10 mouse cellular contexts compared by ENCODE assay signal in genomic region chr1:184663300-184664097, GRCm38 (mm10).
DNase-seq lines count a peak whose midpoint lies in the region; ATAC-seq lines count a peak whose summit lies in the region.
"Had no signal": no experiment of that assay in that cellular context is flagged by ENCODE, and none has a peak within 500 bp of the region (broad histone marks: within the 10 kb centered on the region; RNA-seq: fewer than 3 reads in every experiment).

No protein-coding gene starts in this region.

- WGBS in kidney, embryonic 16.5 days = 20% methylated on average over 14 of the region's 14 CpGs
- 30% methylated on average over 14 of the region's 14 CpGs for WGBS in limb, embryonic 15.5 days

- ATAC-seq in kidney, embryonic 16.5 days (ENCODE audit: low FRiP score, low TSS enrichment) = peak; percentile 23; the same call in 1 of the 2 replicates
- ATAC-seq in limb, embryonic 15.5 days (ENCODE audit: insufficient number of reproducible peaks, low FRiP score, low TSS enrichment, low read depth) = no peak
- ATAC-seq in activated CD4-positive, CD25-positive, alpha-beta regulatory T cell, adult 4 months = no peak
- ATAC-seq: forebrain, embryonic 13.5 days had no signal

- H3K9ac ChIP-seq in kidney, embryonic 16.5 days (replicated peaks; ENCODE audit: low read length) = no peak overlapping the region
- no peak overlapping the region for H3K9ac ChIP-seq in limb, embryonic 15.5 days
- H3K9ac ChIP-seq: forebrain, embryonic 13.5 days had no signal

- H3K9me3 ChIP-seq in kidney, embryonic 16.5 days (ENCODE audit: low read length) = no peaks in the 10 kb centered on the region
- H3K9me3 ChIP-seq in limb, embryonic 15.5 days = no peaks in the 10 kb centered on the region
- H3K9me3 ChIP-seq: forebrain, embryonic 13.5 days had no signal

- peaks cover 7% of the 10 kb centered on the region; the same call in 1 of the 2 replicates for H3K4me1 ChIP-seq in kidney, embryonic 16.5 days (ENCODE audit: insufficient read depth, low read length)
- 0 out of 2 replicates have a peak, but pooled peaks cover 2% of the 10 kb centered on the region for H3K4me1 ChIP-seq in limb, embryonic 15.5 days
- H3K4me1 ChIP-seq: forebrain, embryonic 13.5 days had no signal

- peak overlapping the region; percentile 24 for H3K4me2 ChIP-seq in kidney, embryonic 16.5 days (replicated peaks; ENCODE audit: low read depth, low read length)
- 0 out of 2 replicates have a peak overlapping the region, but pooled peaks have one; percentile 8 for H3K4me2 ChIP-seq in limb, embryonic 15.5 days
- H3K4me2 ChIP-seq: forebrain, embryonic 13.5 days had no signal

- DNase-seq in kidney, postnatal 36 days = no peak
- peak; percentile 11 for DNase-seq in retina, postnatal 1 day
- no peak for DNase-seq in retina, embryonic 14.5 days (ENCODE audit: low spot score)
- DNase-seq in urinary bladder, postnatal 25 days (ENCODE audit: low spot score) = no peak
- DNase-seq: gastrocnemius, postnatal 36 days; heart, postnatal 14 days had no signal

- no peaks in the 10 kb centered on the region for H3K27me3 ChIP-seq in kidney, embryonic 16.5 days (ENCODE audit: insufficient read depth, low read length)
- 0 out of 2 replicates have a peak, but pooled peaks cover 2% of the 10 kb centered on the region for H3K27me3 ChIP-seq in limb, embryonic 15.5 days
- H3K27me3 ChIP-seq: forebrain, embryonic 13.5 days had no signal

- no peak overlapping the region for H3K27ac ChIP-seq in kidney, embryonic 16.5 days (ENCODE audit: low read length)
- no peak overlapping the region for H3K27ac ChIP-seq in limb, embryonic 15.5 days
- H3K27ac ChIP-seq: forebrain, embryonic 13.5 days had no signal

- no peak overlapping the region for H3K4me3 ChIP-seq in kidney, embryonic 16.5 days (ENCODE audit: low read length)
- H3K4me3 ChIP-seq in limb, embryonic 15.5 days = no peak overlapping the region
- H3K4me3 ChIP-seq: forebrain, embryonic 13.5 days had no signal

- no peaks in the 10 kb centered on the region for H3K36me3 ChIP-seq in kidney, embryonic 16.5 days (ENCODE audit: insufficient read depth, low read length)
- H3K36me3 ChIP-seq in limb, embryonic 15.5 days = no peaks in the 10 kb centered on the region
